17 mouse cellular contexts compared by ENCODE assay signal in the genomic region with DNA sequence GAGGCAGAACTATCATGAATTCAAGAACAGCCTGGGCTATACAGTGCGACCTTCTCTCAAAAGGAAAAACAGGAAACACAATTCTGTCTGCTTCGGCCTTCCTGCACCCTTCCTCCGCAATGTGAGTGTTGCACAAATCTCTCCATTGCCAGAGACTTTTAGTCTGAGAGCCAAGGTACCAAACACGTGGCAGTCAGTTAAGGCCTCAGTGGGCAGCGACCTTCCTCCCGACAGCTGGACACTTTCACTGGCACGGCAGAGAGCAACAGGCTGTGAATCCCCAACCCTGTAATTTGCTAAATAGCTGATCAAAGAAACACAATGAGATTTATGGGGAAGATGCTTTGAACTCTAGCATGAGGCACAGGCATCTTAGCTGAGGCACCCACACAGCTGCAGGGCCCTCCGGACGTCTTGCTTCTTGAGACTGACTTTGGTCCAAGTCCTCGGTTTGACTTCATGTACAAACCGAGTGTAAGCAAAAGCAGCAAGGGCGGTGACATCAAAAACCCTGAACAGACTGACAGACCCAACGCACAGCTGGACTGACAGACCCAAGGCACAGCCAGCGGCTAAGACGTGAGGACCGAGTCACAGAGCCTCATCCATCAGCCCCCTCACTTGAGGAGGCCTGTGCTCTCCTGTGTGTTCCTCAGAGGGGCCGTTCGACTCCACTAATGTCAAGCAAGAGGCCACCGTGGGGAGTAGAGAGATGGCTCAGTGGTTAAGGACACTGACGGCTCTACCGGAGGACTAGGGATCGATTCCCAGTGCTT.
DNase-seq lines count a peak whose midpoint lies in the region; ATAC-seq lines count a peak whose summit lies in the region.
"Had no signal": no experiment of that assay in that cellular context is flagged by ENCODE, and none has a peak within 500 bp of the region (broad histone marks: within the 10 kb centered on the region; RNA-seq: fewer than 3 reads in every experiment).

No protein-coding gene starts in this region.

- H3K4me2 ChIP-seq in kidney, embryonic 14.5 days (replicated peaks; ENCODE audit: low read depth, low read length), result no peak overlapping the region
- H3K4me2 ChIP-seq: embryonic facial prominence, embryonic 13.5 days; limb, embryonic 13.5 days; neural tube, embryonic 13.5 days had no signal

- no peak overlapping the region for H3K9ac ChIP-seq in kidney, embryonic 14.5 days (ENCODE audit: low read depth, low read length)
- H3K9ac ChIP-seq: embryonic facial prominence, embryonic 13.5 days; limb, embryonic 13.5 days; neural tube, embryonic 13.5 days had no signal

- no peaks in the 10 kb centered on the region for H3K9me3 ChIP-seq in kidney, embryonic 14.5 days (ENCODE audit: control insufficient read depth, low read length)
- H3K9me3 ChIP-seq: embryonic facial prominence, embryonic 13.5 days; forebrain, embryonic 10.5 days; limb, embryonic 13.5 days; megakaryocyte, embryonic 14.5 days; neural tube, embryonic 13.5 days had no signal

- 47% methylated on average over 22 of the region's 22 CpGs for WGBS in kidney, embryonic 14.5 days

- H3K27me3 ChIP-seq in kidney, embryonic 14.5 days (ENCODE audit: control insufficient read depth, insufficient read depth, low read length), result no peaks in the 10 kb centered on the region
- H3K27me3 ChIP-seq: embryonic facial prominence, embryonic 13.5 days; limb, embryonic 13.5 days; megakaryocyte, embryonic 14.5 days; neural tube, embryonic 13.5 days had no signal

- no peak overlapping the region for H3K4me3 ChIP-seq in kidney, embryonic 14.5 days (ENCODE audit: low read length)
- H3K4me3 ChIP-seq in brown adipose tissue, adult 24 weeks (ENCODE audit: insufficient read depth, low read depth, low read length), result no peak overlapping the region
- H3K4me3 ChIP-seq: embryonic facial prominence, embryonic 13.5 days; forebrain, embryonic 10.5 days; limb, embryonic 13.5 days; neural tube, embryonic 13.5 days had no signal

- H3K27ac ChIP-seq in kidney, embryonic 14.5 days (ENCODE audit: low read depth, low read length), result no peak overlapping the region
- H3K27ac ChIP-seq in brown adipose tissue, adult 24 weeks (replicated peaks; ENCODE audit: low read depth, low read length), result peak overlapping the region; percentile 22; the same call in 1 of the 2 replicates
- H3K27ac ChIP-seq: embryonic facial prominence, embryonic 13.5 days; forebrain, embryonic 10.5 days; limb, embryonic 13.5 days; neural tube, embryonic 13.5 days; stomach, postnatal 0 days had no signal

- peak; percentile 39 for DNase-seq in gastrocnemius, adult 18-20 months (ENCODE audit: low spot score)
- no peak for DNase-seq in gastrocnemius, postnatal 36 days
- DNase-seq in kidney, adult 18-20 months, result no peak
- peak; percentile 56 for DNase-seq in lung, postnatal 25 days (ENCODE audit: low spot score)
- no peak for DNase-seq in right cerebral cortex, postnatal 10 days (ENCODE audit: low spot score in 2 of 2)
- DNase-seq in cerebellum, postnatal 25 days, result no peak
- DNase-seq: retina, postnatal 1 day; thymus, postnatal 4 days had no signal

- peaks cover 13% of the 10 kb centered on the region for H3K4me1 ChIP-seq in kidney, embryonic 14.5 days (ENCODE audit: control insufficient read depth, insufficient read depth, low read length)
- H3K4me1 ChIP-seq in brown adipose tissue, adult 24 weeks (ENCODE audit: control insufficient read depth, insufficient read depth, insufficient read length, low read length), result peaks cover 40% of the 10 kb centered on the region

- H3K36me3 ChIP-seq in kidney, embryonic 14.5 days (ENCODE audit: control insufficient read depth, insufficient read depth, low read length), result no peaks in the 10 kb centered on the region
- H3K36me3 ChIP-seq: embryonic facial prominence, embryonic 13.5 days; forebrain, embryonic 10.5 days; limb, embryonic 13.5 days; neural tube, embryonic 13.5 days had no signal

- intact Hi-C loops in gastrocnemius, postnatal 36 days (cut with DNase I), result loop anchor here (5.0 kb wide), 1 partner anchor 50 kb away; no protein-coding TSS in a partner anchor

- peak; percentile 26; the same call in 1 of the 2 replicates for ATAC-seq in kidney, embryonic 14.5 days (ENCODE audit: low FRiP score, low TSS enrichment)
- ATAC-seq: inflammation-experienced regulatory T-cells, adult 6 months had no signal

Comparison
In these comparisons a context has a peak if more than half of its experiments do, and no peak if none do; other contexts are left out.
1. DNase-seq: peak in gastrocnemius, adult 18-20 months (single experiment) and lung, postnatal 25 days (single experiment); none in gastrocnemius, postnatal 36 days (0 of 2), kidney, adult 18-20 months (single experiment), right cerebral cortex, postnatal 10 days (0 of 2) and cerebellum, postnatal 25 days (0 of 2).